Mouse (Mus musculus): ENCODE measurements around the gene Treml2. TPM values are rescaled to one million over a fixed set of nuclear protein-coding genes. Genes with fewer than 3 reads are reported as not detected.
"Not testable (repeated sequence)": the region's sequence is repeated elsewhere in the genome, so short reads cannot be mapped to it uniquely, and the experiment has no call there.

Treml2 gene
- polyA plus RNA-seq, 1 experiment from 2014 or later: 0.54 TPM

DNA sequence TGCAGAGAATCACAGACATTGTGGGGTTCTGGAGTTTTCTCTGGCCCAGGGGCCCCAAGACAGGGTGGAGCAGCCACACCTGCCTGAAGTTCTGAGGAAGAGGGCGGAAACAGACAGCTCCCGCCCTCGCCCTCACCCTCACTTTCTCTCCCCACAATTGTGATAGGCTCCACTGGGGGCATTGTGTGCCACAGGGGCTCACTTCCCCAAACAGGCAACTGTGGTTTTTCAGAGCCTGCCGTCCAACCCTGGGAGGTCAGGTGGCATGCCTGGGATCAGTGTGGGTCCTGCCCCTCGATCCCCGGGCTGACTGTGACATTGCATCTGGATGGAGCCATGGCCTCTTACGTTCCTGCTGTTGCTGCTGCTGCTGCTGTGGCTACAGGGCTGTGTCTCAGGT, 901 bp downstream of the Treml2 start:
- DNase-seq (ENCODE audit: low spot score): no peak
- TF ChIP-seq CTCF (IDR thresholded peaks at IDR 0.05) (no peak), EP300 (IDR thresholded peaks at IDR 0.05) (no peak)
- Histone ChIP-seq H3K4me2 (replicated peaks; ENCODE audit: low read depth, low read length) (no peak overlapping the region), H3K9ac (replicated peaks; ENCODE audit: low read depth) (no peak overlapping the region), H3K27me3 (replicated peaks; ENCODE audit: insufficient read depth, low read length) (no peaks in the 10 kb centered on the region), H3K4me3 (ENCODE audit: low read depth, low read length) (no peak overlapping the region), H3K9me3 (ENCODE audit: low read length) (no peaks in the 10 kb centered on the region), H3K4me1 (ENCODE audit: insufficient read depth, low read depth, low read length) (no peaks in the 10 kb centered on the region), H3K27ac (ENCODE audit: low read length) (no peak overlapping the region), H3K36me3 (ENCODE audit: insufficient read depth, low read length) (no peaks in the 10 kb centered on the region)
- WGBS: 57% methylated on average over 7 of the region's 7 CpGs
- ATAC-seq: no peak

DNA sequence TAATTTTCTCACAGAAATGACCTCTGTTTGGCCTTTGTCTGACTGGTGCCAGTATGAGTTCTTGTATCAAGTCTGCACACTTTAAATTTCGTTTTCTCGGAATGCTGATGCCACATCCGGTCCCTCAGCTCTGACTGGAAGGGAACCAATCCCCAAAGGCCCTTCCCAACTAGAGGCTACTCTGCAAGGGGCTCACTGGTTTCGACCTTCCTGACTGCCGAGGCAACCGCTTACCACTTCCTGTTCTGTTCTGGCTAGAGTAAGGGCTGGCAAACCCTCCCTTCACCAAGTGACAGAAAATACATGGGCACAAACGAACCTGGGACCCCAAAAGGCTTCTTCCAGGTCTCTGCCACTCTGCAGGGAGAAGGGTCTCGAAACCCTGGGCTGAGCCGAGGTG, 1.6 kb downstream of the Treml2 start:
- H3K4me1 ChIP-seq (ENCODE audit: insufficient read depth, low read depth, low read length): no peaks in the 10 kb centered on the region
- DNase-seq (ENCODE audit: low spot score) (no peak), ATAC-seq (no peak)
- H3K4me3 ChIP-seq (ENCODE audit: low read depth, low read length): no peak overlapping the region
- no peaks in the 10 kb centered on the region for H3K9me3 ChIP-seq (ENCODE audit: low read length)
- TF ChIP-seq CTCF (IDR thresholded peaks at IDR 0.05) (no peak), EP300 (IDR thresholded peaks at IDR 0.05) (no peak)
- H3K36me3 ChIP-seq (ENCODE audit: insufficient read depth, low read length): no peaks in the 10 kb centered on the region
- WGBS: 67% methylated on average over 9 of the region's 9 CpGs
- no peak overlapping the region for H3K27ac ChIP-seq (ENCODE audit: low read length)
- no peak overlapping the region for H3K4me2 ChIP-seq (replicated peaks; ENCODE audit: low read depth, low read length)
- H3K27me3 ChIP-seq (replicated peaks; ENCODE audit: insufficient read depth, low read length): no peaks in the 10 kb centered on the region
- no peak overlapping the region for H3K9ac ChIP-seq (replicated peaks; ENCODE audit: low read depth)

GRCm38 (mm10) chr17:48301792-48302191, 2.5 kb downstream of the Treml2 start:
- DNase-seq (ENCODE audit: low spot score) (no peak), ATAC-seq (no peak)
- Histone ChIP-seq H3K9ac (replicated peaks; ENCODE audit: low read depth) (no peak overlapping the region), H3K27me3 (replicated peaks; ENCODE audit: insufficient read depth, low read length) (no peaks in the 10 kb centered on the region), H3K4me3 (ENCODE audit: low read depth, low read length) (no peak overlapping the region), H3K36me3 (ENCODE audit: insufficient read depth, low read length) (no peaks in the 10 kb centered on the region), H3K4me2 (replicated peaks; ENCODE audit: low read depth, low read length) (no peak overlapping the region), H3K27ac (ENCODE audit: low read length) (no peak overlapping the region), H3K4me1 (ENCODE audit: insufficient read depth, low read depth, low read length) (no peaks in the 10 kb centered on the region), H3K9me3 (ENCODE audit: low read length) (no peaks in the 10 kb centered on the region)
- WGBS: 81% methylated on average over 5 of the region's 5 CpGs
- no peak for TF ChIP-seq EP300 (IDR thresholded peaks at IDR 0.05)
- no peak for TF ChIP-seq CTCF (IDR thresholded peaks at IDR 0.05)

- no peaks in the 10 kb centered on the region for H3K4me1 ChIP-seq (ENCODE audit: insufficient read depth, low read depth, low read length)
- no peaks in the 10 kb centered on the region for H3K9me3 ChIP-seq (ENCODE audit: low read length)
- no peak overlapping the region for H3K27ac ChIP-seq (ENCODE audit: low read length)
- WGBS: 69% methylated on average over 2 of the region's 2 CpGs
- no peaks in the 10 kb centered on the region for H3K27me3 ChIP-seq (replicated peaks; ENCODE audit: insufficient read depth, low read length)
- H3K4me3 ChIP-seq (ENCODE audit: low read depth, low read length): no peak overlapping the region
- no peak for TF ChIP-seq EP300 (IDR thresholded peaks at IDR 0.05)
- TF ChIP-seq CTCF (IDR thresholded peaks at IDR 0.05): no peak
- H3K36me3 ChIP-seq (ENCODE audit: insufficient read depth, low read length): no peaks in the 10 kb centered on the region
- no peak for DNase-seq (ENCODE audit: low spot score)
- H3K4me2 ChIP-seq (replicated peaks; ENCODE audit: low read depth, low read length): no peak overlapping the region
- ATAC-seq: no peak
- no peak overlapping the region for H3K9ac ChIP-seq (replicated peaks; ENCODE audit: low read depth)
Measured at GRCm38 (mm10) chr17:48312124-48312523, 12.8 kb downstream of the Treml2 start.

DNA sequence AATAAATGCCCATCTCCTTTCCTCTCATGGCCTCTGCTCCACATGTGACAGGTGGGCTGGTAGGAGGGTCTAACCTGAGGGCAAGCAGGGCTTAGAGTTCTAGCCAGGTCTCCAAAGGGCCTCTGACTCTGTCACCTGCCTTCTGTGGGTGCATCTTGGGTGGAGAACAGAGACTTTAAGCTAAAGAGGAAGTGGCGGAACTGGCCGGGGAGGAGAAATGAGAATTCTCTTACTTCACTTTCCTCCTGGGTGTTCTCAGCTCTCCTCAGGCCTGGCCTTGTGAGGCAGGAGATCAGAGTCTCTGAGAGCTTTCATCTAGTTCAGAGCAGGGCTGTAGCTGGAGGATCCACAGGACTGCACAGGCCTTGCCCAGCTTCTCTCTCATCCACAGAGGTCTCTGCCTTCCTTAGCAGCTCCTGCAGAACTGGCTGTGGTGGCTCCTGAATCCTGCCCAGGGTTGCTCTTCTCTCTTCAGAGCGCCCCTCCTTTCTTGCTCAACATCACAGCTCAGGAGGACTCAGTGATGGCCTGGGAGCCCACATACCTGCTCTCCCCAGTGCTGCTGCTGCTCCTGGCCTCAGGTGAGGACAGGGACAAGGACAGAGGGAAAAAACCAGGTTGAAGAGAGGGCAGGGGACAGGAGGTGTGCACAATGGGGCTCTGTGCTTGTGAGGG, 16.7 kb downstream of the Treml2 start, which contains the start of gene B430306N03Rik:
B430306N03Rik (plus strand) TSS at position 237 of the 675 bp plus-strand sequence.
- ATAC-seq; H3K4me3 ChIP-seq (ENCODE audit: low read depth, low read length); H3K9me3 ChIP-seq (ENCODE audit: low read length); H3K4me2 ChIP-seq (replicated peaks; ENCODE audit: low read depth, low read length); DNase-seq (ENCODE audit: low spot score); H3K27ac ChIP-seq (ENCODE audit: low read length); H3K4me1 ChIP-seq (ENCODE audit: insufficient read depth, low read depth, low read length); H3K36me3 ChIP-seq (ENCODE audit: insufficient read depth, low read length); H3K9ac ChIP-seq (replicated peaks; ENCODE audit: low read depth); H3K27me3 ChIP-seq (replicated peaks; ENCODE audit: insufficient read depth, low read length): not testable (repeated sequence)
- 90% methylated on average over 3 of the region's 3 CpGs for WGBS

DNA sequence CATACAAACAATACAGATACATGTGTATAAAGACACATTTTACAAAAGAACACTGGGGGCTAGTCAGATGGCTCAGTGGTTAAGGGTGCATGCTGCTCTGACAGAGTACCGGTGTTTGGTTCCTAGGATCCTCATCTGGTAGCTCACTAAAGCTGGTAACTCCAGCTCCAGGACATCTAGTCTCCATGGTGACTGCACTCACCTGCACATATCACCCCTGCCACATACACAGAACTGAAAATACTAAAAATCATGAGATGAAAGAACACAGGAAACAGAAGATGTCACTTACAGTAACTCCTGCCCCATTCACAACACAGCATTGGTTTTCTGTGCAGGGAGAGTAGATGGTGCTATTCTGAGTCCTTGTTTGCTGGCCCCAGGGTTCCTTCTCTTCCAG, 19.4 kb downstream of the Treml2 start:
- no peak for DNase-seq (ENCODE audit: low spot score)
- H3K4me2 ChIP-seq (replicated peaks; ENCODE audit: low read depth, low read length): no peak overlapping the region
- no peak for ATAC-seq
- H3K4me1 ChIP-seq (ENCODE audit: insufficient read depth, low read depth, low read length): no peaks in the 10 kb centered on the region
- H3K4me3 ChIP-seq (ENCODE audit: low read depth, low read length): no peak overlapping the region
- no peak overlapping the region for H3K27ac ChIP-seq (ENCODE audit: low read length)
- TF ChIP-seq CTCF (IDR thresholded peaks at IDR 0.05) (no peak), EP300 (IDR thresholded peaks at IDR 0.05) (no peak)
- H3K9me3 ChIP-seq (ENCODE audit: low read length): no peaks in the 10 kb centered on the region
- WGBS: 95% methylated on average over 1 of the region's 1 CpGs
- H3K27me3 ChIP-seq (replicated peaks; ENCODE audit: insufficient read depth, low read length): no peaks in the 10 kb centered on the region
- no peak overlapping the region for H3K9ac ChIP-seq (replicated peaks; ENCODE audit: low read depth)
- H3K36me3 ChIP-seq (ENCODE audit: insufficient read depth, low read length): no peaks in the 10 kb centered on the region

DNA sequence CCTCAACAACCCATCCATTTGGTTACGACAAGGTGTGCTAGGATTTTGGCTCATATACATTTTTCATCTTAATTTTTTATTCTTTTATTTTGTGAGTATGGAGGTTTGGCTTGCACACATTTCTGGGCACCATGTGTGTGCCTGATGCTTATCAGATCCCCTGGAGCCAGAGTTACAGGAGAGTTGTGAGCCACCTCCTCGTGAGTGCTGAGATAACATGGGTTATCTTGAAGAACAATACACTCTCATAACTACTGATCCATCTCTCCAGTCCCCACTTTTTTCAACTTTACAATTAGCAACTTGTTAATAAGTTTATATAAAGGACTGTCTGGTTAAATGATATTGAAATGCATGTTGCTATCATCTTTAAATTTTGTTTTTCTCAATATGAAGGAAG, 22.0 kb downstream of the Treml2 start:
- no peak overlapping the region for H3K9ac ChIP-seq (replicated peaks; ENCODE audit: low read depth)
- WGBS: 74% methylated on average over 2 of the region's 2 CpGs
- H3K4me3 ChIP-seq (ENCODE audit: low read depth, low read length): no peak overlapping the region
- TF ChIP-seq CTCF (IDR thresholded peaks at IDR 0.05): no peak
- TF ChIP-seq EP300 (IDR thresholded peaks at IDR 0.05): no peak
- no peaks in the 10 kb centered on the region for H3K27me3 ChIP-seq (replicated peaks; ENCODE audit: insufficient read depth, low read length)
- H3K4me1 ChIP-seq (ENCODE audit: insufficient read depth, low read depth, low read length): no peaks in the 10 kb centered on the region
- H3K36me3 ChIP-seq (ENCODE audit: insufficient read depth, low read length): no peaks in the 10 kb centered on the region
- no peak overlapping the region for H3K27ac ChIP-seq (ENCODE audit: low read length)
- ATAC-seq (no peak), DNase-seq (ENCODE audit: low spot score) (no peak)
- H3K9me3 ChIP-seq (ENCODE audit: low read length): no peaks in the 10 kb centered on the region
- H3K4me2 ChIP-seq (replicated peaks; ENCODE audit: low read depth, low read length): no peak overlapping the region

Data from lung, postnatal 0 days (tissue).